Mouse (Mus musculus): ENCODE measurements around the gene Ube2g1.
"Not testable (repeated sequence)": the region's sequence is repeated elsewhere in the genome, so short reads cannot be mapped to it uniquely, and the experiment has no call there.

Ube2g1 gene

DNA sequence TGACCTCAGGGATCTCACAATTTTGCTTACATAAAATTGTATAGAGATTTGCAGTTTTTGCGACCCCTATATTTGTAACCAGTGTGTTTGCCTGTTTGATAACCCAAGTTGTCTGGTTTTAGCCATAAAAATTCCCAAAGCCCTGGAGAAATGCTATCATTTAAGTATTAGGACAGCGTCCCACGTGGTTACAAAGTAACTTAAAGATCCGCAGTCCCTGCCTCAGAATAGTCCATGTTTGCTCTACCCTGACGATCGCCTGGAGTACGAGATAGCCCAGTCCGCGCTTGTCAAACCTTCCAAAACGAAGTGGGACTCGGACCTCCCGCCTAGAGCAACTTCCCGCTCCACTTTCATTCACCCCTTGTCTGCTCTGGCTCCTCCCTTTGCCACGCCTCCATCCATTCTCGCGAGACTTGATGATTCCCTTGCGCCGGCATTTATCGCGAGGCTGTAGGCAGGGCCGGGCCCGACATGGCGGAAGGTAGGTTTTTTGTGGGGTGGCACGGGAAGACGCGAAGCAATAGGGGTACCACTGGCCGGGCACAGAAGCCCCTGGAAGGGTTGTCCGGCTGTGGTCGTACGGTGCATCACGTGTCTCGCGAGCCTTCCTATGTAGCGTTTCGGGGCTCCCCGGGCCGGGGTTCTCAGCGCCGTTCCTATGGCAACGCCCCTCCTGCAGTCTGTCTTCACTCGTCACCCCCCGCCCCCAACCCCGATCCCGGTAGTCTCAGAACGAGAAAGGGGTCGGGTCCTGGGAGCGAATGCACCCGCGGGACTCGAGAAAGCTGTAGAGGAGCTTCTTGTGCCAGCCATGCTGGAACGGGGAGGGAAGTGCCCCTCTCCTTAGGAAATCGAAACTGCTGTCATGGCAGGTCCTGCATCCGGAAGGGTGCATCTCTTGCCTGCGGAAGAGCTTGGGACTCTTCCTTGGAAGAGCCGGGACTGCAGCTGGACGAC lies 82.7 kb downstream of the Ube2g1 start, which contains the start of gene Ankfy1:
Gene Ankfy1 (plus strand): TSS at position 456 of the 960 bp plus-strand sequence.
- peak; percentile 96 for DNase-seq (ENCODE audit: inconsistent ontology term)

DNA sequence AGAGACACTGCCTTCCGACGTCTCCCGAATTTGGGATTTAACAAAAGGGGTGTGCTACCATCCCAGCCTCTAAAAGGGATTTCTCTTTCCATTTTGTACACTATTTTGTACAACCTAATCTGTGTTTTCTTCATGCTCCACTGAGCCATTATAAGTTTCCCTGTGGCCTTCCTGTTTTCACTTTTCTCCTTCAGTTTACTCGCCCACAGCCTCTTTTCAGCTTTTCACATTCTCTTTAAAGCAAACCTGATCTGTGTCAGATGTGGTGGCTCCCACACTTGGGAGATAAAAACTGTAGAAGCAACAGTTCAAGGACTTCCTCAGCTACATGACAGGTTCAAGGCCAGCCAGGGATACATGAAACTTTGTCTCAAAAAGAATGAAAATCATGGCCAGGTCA lies 85.3 kb downstream of the Ube2g1 start:
- DNase-seq (ENCODE audit: inconsistent ontology term): no peak

DNA sequence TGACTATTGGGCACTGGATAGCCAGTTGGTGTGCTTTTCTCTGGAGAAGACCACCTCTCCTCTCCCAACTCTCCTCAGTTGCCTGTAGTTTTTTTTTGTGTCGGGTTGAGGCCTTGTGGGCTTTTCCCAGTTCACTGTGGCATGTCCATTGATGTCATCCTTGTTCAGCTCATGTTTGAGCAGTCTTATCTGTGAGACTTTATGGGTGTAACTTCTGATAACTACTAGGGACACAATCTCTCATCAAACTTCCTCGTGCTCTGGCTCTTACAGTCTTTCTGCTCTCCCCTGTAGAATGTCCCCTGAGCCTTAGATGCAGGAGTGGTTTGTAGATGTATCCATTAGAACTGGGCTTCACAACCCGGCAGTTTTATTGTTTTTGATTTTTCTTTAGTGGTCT lies 87.9 kb downstream of the Ube2g1 start:
- DNase-seq (ENCODE audit: inconsistent ontology term): no peak

DNA sequence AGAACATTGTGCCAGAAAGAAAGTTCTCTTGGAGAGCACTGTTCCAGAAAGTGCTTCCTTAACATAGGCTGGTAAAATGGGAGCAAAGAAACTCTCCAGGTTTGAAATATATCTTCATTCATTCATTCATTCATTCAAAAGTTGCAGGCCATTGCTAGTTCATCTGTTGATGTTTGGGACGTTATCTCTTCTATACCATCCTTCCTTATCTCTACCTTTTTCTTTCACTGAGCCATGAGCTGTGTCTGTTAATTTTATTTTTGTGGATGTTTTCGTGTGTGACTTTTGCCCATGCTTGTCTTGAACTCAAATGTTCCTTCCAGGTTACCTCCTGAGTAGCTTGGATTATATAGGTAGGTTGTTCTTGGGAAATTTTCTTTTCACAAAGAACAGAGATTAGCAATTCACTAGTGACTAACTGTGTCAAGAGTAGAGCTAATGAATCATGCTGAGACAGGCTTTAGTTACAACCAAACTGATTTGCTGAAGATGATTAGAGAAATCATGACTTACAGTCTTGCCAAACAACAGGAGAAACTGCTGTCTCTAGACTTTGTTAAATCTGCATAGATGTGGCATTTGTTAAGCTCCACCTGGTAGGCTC lies 89.4 kb downstream of the Ube2g1 start:
- DNase-seq (ENCODE audit: inconsistent ontology term): peak; percentile 2

DNA sequence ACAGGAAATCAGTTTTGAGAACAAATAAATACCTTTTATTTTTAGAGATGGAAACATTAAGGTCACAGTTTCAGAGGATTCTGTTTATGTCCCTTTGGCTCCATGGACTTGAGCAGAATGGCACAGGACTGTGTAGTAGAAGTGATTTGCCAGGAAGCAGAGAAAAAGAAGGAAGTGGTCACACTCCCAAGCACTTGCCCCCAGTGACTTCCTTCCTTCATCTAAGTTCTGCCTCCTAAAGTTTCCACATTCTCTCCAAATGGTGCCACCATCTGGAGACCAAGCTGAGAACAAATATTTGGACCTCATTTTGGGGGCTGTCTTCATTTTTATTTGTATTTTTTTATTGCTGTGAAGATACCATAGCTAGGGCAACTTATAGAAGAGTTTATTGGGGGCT lies 90.2 kb downstream of the Ube2g1 start:
- DNase-seq (ENCODE audit: inconsistent ontology term): no peak

DNA sequence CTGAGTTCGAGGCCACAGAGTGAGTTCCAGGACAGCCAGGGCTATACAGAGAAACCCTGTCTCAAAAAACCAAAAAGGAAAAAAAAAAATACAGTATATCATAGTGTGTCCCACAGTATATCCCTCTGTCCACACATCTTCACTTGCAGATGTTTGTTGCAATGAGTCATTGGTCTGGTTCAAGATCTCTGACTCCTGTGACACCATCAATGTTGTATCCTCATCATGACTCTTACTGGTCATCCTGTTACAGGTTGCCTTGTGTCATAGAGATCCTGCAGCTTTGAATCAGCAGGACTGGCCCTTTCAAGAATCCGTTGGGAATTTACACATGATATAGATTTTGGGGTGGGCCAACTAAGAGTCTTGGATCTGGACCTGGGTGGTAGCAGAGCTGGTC lies 98.0 kb downstream of the Ube2g1 start:
- DNase-seq (ENCODE audit: inconsistent ontology term): not testable (repeated sequence)

DNA sequence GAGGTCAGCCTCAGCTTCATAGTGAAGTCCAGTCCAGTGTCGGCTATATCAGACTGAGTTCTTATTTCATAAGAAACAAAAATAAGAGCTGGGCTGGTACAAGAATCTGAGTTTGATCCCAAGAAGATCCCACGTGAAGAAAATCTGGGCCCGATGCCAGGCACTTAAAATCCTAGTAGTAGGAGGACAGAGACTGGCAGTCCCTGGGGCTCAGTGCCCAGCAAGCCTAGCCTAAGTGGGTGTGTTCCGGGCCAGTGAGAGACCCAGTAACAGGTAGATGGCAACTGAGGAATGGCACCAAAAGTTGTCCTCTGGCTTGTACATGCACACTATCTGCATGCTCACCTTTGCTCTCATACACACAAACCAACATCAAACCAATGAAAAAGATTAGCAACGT lies 105.6 kb downstream of the Ube2g1 start:
- no peak for DNase-seq (ENCODE audit: inconsistent ontology term)

DNA sequence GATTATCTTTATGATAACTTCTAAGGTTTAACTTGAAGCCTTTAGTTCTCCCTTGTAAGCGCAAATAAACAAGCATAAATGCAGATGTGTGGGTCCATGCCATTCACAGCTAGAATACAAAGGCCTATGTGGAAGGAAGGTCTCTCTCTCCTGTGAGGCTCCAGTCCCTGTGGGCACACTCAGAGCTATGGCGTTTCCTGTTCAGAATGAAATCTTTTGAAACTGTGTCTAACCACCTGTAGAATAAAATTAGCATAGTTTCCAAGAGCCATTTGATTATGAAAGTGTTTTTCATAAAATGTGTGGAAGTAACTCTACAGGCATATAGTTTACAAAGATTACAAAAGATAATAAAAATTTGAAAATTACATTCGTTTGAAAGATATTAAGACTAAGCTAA lies 111.1 kb downstream of the Ube2g1 start:
- no peak for DNase-seq (ENCODE audit: inconsistent ontology term)

DNA sequence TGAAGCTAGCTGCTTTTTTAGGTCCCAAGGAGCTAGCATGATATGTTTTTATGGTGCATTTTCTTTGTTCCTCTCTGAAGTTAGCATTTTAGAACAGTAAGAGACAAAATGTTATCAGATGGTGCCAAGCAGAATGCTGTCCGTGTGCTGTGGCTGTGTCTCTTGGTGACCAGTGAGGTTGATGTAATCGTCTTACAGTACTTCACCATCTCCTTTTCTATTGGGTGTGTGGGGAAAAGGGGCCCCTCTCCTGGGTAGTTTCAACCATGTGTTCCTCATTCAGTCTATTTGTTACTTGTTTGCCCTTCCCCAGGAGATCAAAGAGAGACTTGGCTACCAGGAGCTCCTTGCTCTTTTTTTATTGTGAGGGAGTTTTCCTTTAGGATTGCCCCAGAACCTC lies 116.1 kb downstream of the Ube2g1 start:
- DNase-seq (ENCODE audit: inconsistent ontology term): no peak

DNA sequence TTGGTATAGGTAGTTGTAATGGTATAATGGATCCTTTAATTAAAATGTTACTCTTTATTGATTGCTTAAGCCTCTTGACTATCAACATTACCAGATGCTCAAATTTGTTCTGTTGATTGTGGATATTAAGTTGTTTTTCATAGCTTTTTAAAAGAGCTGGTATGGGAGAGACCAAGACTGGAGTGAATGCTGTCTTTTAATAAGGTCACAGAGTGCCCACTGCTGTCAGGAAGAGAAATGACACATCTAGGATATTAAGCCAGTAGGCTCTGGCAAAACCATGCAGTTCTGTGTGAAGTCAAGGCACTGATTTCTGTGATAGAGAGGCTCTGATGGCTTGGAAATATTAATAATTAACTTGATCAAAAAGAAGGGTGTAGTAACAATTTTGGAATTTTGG lies 116.8 kb downstream of the Ube2g1 start:
- DNase-seq (ENCODE audit: inconsistent ontology term): peak; percentile 32

DNA sequence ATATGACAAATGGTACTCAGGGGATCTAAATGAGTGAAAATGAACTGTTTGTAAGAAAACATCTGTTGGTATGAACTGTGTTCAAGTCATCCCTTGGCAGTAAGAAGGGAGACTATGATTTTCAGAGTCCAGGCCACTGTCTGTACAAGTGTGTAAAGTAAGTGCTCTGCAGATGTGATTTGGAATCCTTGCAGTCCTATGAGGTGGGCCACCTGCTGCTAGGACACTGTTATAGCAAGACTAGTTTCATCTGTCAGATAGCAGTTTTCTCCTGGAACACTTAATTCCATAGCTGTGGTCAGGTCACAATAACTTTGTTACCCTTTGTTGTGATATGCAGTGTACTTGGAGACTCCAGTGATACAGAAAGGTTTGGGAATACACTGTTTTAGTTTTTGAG lies 118.9 kb downstream of the Ube2g1 start:
- DNase-seq (ENCODE audit: inconsistent ontology term): no peak

DNA sequence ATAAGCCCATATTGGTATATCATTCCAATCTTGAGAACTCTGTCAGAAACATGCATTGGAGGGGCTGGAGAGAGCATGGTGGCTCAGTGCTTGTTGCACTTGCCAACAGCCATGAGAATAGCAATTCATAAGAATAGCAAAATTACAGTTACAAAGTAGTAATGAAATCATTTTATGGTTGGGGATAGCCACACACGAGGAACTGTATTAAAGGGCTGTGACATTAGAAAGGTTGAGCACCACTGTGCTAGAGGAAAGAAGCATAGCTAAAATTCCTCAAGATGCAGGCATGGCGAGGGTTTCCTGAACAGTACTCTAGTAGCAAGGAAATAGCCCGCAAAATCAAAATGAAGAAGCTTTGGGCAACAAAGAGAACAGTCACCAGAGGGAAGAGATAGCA lies 126.7 kb downstream of the Ube2g1 start:
- no peak for DNase-seq (ENCODE audit: inconsistent ontology term)

DNA sequence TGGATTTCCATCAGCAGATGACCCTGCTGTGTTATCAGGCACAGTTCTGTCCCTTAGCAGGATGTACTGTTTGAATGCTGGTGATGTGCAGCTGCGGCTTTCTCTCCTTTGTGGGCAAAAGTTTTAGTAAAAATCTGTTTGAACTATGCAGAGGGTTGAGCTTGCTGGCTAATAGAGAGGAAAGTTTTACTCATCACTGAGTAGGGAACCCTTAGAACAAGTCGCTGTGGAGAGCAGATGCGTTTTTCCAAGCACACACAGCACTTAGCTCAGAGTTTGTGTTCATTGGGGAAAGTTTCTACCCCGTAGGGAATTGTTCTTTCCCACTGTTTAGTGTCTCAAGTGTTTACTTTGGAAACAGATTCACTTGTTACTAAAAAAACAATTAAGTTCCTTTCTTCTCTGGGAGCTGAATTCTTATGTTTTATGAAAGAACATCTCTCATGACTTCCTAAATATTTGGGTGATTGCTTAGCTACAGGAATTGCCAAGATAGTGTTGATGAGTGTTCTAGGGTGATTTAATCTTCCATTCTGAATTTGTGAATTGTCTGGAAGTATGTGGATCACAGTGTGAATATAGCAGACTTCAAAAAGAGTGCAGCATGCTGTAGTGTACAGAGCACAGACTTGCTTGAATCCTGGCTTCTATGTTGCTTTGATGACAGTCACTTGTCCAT lies 127.9 kb downstream of the Ube2g1 start:
- peak; percentile 86 for DNase-seq (ENCODE audit: inconsistent ontology term)

DNA sequence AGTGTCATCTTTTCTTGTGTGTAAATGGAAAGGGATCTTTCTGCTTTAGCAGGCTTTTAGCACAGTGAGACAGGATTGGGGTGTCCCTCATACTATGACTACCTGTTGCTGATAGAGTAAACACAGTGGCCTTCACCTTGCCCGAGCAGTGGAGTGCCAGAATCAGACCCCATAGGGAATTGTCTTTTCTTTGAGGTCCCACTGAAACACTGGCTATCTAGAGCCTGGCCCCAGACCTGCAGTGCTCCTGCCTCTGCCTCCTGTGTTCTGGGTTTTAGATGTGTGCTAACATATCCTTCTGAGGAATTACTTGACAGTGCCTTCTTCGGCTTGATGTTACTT lies 128.4 kb downstream of the Ube2g1 start:
- no peak for DNase-seq (ENCODE audit: inconsistent ontology term)

All from Muller cell, postnatal 12 days (primary cell).